Mouse (Mus musculus): Measurements from ENCODE around the gene Ucn2.

Gene Ucn2

GRCm38 (mm10) chr9:108992085-108992469, 6.3 kb downstream of the Ucn2 start:
- no peak for DNase-seq (ENCODE audit: low spot score)

GRCm38 (mm10) chr9:108992620-108993361, 7.0 kb downstream of the Ucn2 start:
- no peak for DNase-seq (ENCODE audit: low spot score)

- DNase-seq (ENCODE audit: low spot score) = no peak
Measured at GRCm38 (mm10) chr9:108996411-108996810, 10.6 kb downstream of the Ucn2 start.

- DNase-seq (ENCODE audit: low spot score) = no peak
Measured at GRCm38 (mm10) chr9:108998287-108999166, 12.7 kb downstream of the Ucn2 start.

- no peak for DNase-seq (ENCODE audit: low spot score)
Measured at GRCm38 (mm10) chr9:108999167-108999526, 13.3 kb downstream of the Ucn2 start.

- DNase-seq (ENCODE audit: low spot score) = peak; percentile 36
Measured at GRCm38 (mm10) chr9:109000726-109001125, 14.9 kb downstream of the Ucn2 start.

- peak; percentile 37 for DNase-seq (ENCODE audit: low spot score)
Measured at GRCm38 (mm10) chr9:109003201-109003600, 17.4 kb downstream of the Ucn2 start.

GRCm38 (mm10) chr9:109007025-109007780, 21.4 kb downstream of the Ucn2 start:
- DNase-seq (ENCODE audit: low spot score) = no peak

GRCm38 (mm10) chr9:109008081-109008480, 22.3 kb downstream of the Ucn2 start:
- no peak for DNase-seq (ENCODE audit: low spot score)

- no peak for DNase-seq (ENCODE audit: low spot score)
Measured at GRCm38 (mm10) chr9:109008994-109009635, 23.3 kb downstream of the Ucn2 start.

- DNase-seq (ENCODE audit: low spot score) = no peak
Measured at GRCm38 (mm10) chr9:109009636-109010315, 24.0 kb downstream of the Ucn2 start.

GRCm38 (mm10) chr9:109010316-109010690, 24.5 kb downstream of the Ucn2 start:
- DNase-seq (ENCODE audit: low spot score) = no peak

- no peak for DNase-seq (ENCODE audit: low spot score)
Measured at GRCm38 (mm10) chr9:109015397-109015796, 29.6 kb downstream of the Ucn2 start.

GRCm38 (mm10) chr9:109016973-109017604, 31.3 kb downstream of the Ucn2 start:
- no peak for DNase-seq (ENCODE audit: low spot score)

GRCm38 (mm10) chr9:109021428-109021827, 35.6 kb downstream of the Ucn2 start:
- no peak for DNase-seq (ENCODE audit: low spot score)

GRCm38 (mm10) chr9:109022866-109023685, 37.3 kb downstream of the Ucn2 start:
- no peak for DNase-seq (ENCODE audit: low spot score)

- no peak for DNase-seq (ENCODE audit: low spot score)
Measured at GRCm38 (mm10) chr9:109027521-109027920, 41.7 kb downstream of the Ucn2 start.

- DNase-seq (ENCODE audit: low spot score) = no peak
Measured at GRCm38 (mm10) chr9:109028421-109028820, 42.6 kb downstream of the Ucn2 start.

- DNase-seq (ENCODE audit: low spot score) = no peak
Measured at GRCm38 (mm10) chr9:109028919-109029318, 43.1 kb downstream of the Ucn2 start.

- no peak for DNase-seq (ENCODE audit: low spot score)
Measured at GRCm38 (mm10) chr9:109030312-109030711, 44.5 kb downstream of the Ucn2 start.
